Mouse (Mus musculus): ENCODE data around the gene Arf3. TPM values are rescaled to one million over a fixed set of nuclear protein-coding genes. Genes with fewer than 3 reads are reported as not detected.

Gene Arf3
- polyA plus RNA-seq, 1 experiment = 19.8 TPM

GRCm38 (mm10) chr15:98805324-98806040, 42.5 kb upstream of the Arf3 start:
- H3K4me1 ChIP-seq (ENCODE audit: control insufficient read depth, insufficient read depth, low read length) = no peaks in the 10 kb centered on the region; the same call in 1 of the 2 replicates
- no peak overlapping the region for H3K4me3 ChIP-seq (replicated peaks; ENCODE audit: control insufficient read depth, low read depth, low read length)
- WGBS = 3% methylated on average over 64 of the region's 64 CpGs
- no peak overlapping the region; the same call in 1 of the 2 replicates for H3K27ac ChIP-seq (ENCODE audit: control insufficient read depth, insufficient read depth, low read depth, low read length, poor library complexity)
- peak; percentile 28; the same call in 1 of the 2 replicates for TF ChIP-seq CTCF (IDR thresholded peaks at IDR 0.05; ENCODE audit: control insufficient read depth, insufficient read depth, low read length)
- no peak for TF ChIP-seq POLR2A (IDR thresholded peaks at IDR 0.05; ENCODE audit: borderline replicate concordance, control insufficient read depth, low read depth, low read length)

GRCm38 (mm10) chr15:98804054-98804453, 41.0 kb upstream of the Arf3 start:
- Histone ChIP-seq H3K4me1 (ENCODE audit: control insufficient read depth, insufficient read depth, low read length) (no peaks in the 10 kb centered on the region; the same call in 1 of the 2 replicates), H3K27ac (ENCODE audit: control insufficient read depth, insufficient read depth, low read depth, low read length, poor library complexity) (no peak overlapping the region), H3K4me3 (replicated peaks; ENCODE audit: control insufficient read depth, low read depth, low read length) (no peak overlapping the region)
- peak; percentile 69 for TF ChIP-seq CTCF (IDR thresholded peaks at IDR 0.05; ENCODE audit: control insufficient read depth, insufficient read depth, low read length)
- no peak for TF ChIP-seq POLR2A (IDR thresholded peaks at IDR 0.05; ENCODE audit: borderline replicate concordance, control insufficient read depth, low read depth, low read length)
- under 1% methylated on average over 32 of the region's 32 CpGs for WGBS

- no peak overlapping the region for H3K27ac ChIP-seq (ENCODE audit: control insufficient read depth, insufficient read depth, low read depth, low read length, poor library complexity)
- H3K4me1 ChIP-seq (ENCODE audit: control insufficient read depth, insufficient read depth, low read length) = no peaks in the 10 kb centered on the region; the same call in 1 of the 2 replicates
- TF ChIP-seq POLR2A (IDR thresholded peaks at IDR 0.05; ENCODE audit: borderline replicate concordance, control insufficient read depth, low read depth, low read length) (no peak), CTCF (IDR thresholded peaks at IDR 0.05; ENCODE audit: control insufficient read depth, insufficient read depth, low read length) (no peak)
- 21% methylated on average over 8 of the region's 8 CpGs for WGBS
- H3K4me3 ChIP-seq (replicated peaks; ENCODE audit: control insufficient read depth, low read depth, low read length) = no peak overlapping the region
These were observed 39.9 kb upstream of the Arf3 start for GRCm38 (mm10) chr15:98802926-98803325.

GRCm38 (mm10) chr15:98799396-98799795, 36.4 kb upstream of the Arf3 start:
- no peak for TF ChIP-seq POLR2A (IDR thresholded peaks at IDR 0.05; ENCODE audit: borderline replicate concordance, control insufficient read depth, low read depth, low read length)
- peak; percentile 81 for TF ChIP-seq CTCF (IDR thresholded peaks at IDR 0.05; ENCODE audit: control insufficient read depth, insufficient read depth, low read length)
- no peak overlapping the region for H3K4me3 ChIP-seq (replicated peaks; ENCODE audit: control insufficient read depth, low read depth, low read length)
- H3K27ac ChIP-seq (ENCODE audit: control insufficient read depth, insufficient read depth, low read depth, low read length, poor library complexity) = no peak overlapping the region
- H3K4me1 ChIP-seq (ENCODE audit: control insufficient read depth, insufficient read depth, low read length) = no peaks in the 10 kb centered on the region
- 13% methylated on average over 12 of the region's 12 CpGs for WGBS

- Histone ChIP-seq H3K4me3 (replicated peaks; ENCODE audit: control insufficient read depth, low read depth, low read length) (no peak overlapping the region), H3K27ac (ENCODE audit: control insufficient read depth, insufficient read depth, low read depth, low read length, poor library complexity) (no peak overlapping the region), H3K4me1 (ENCODE audit: control insufficient read depth, insufficient read depth, low read length) (no peaks in the 10 kb centered on the region)
- 54% methylated on average over 3 of the region's 3 CpGs for WGBS
- TF ChIP-seq CTCF (IDR thresholded peaks at IDR 0.05; ENCODE audit: control insufficient read depth, insufficient read depth, low read length) (no peak), POLR2A (IDR thresholded peaks at IDR 0.05; ENCODE audit: borderline replicate concordance, control insufficient read depth, low read depth, low read length) (no peak)
These were observed 35.9 kb upstream of the Arf3 start for GRCm38 (mm10) chr15:98798903-98799302.

GRCm38 (mm10) chr15:98797835-98798492, 35.0 kb upstream of the Arf3 start:
- TF ChIP-seq POLR2A (IDR thresholded peaks at IDR 0.05; ENCODE audit: borderline replicate concordance, control insufficient read depth, low read depth, low read length) (no peak), CTCF (IDR thresholded peaks at IDR 0.05; ENCODE audit: control insufficient read depth, insufficient read depth, low read length) (no peak)
- H3K4me3 ChIP-seq (replicated peaks; ENCODE audit: control insufficient read depth, low read depth, low read length) = no peak overlapping the region
- 32% methylated on average over 28 of the region's 28 CpGs for WGBS

GRCm38 (mm10) chr15:98796803-98797595, 34.0 kb upstream of the Arf3 start:
- no peak overlapping the region for H3K4me3 ChIP-seq (replicated peaks; ENCODE audit: control insufficient read depth, low read depth, low read length)
- TF ChIP-seq POLR2A (IDR thresholded peaks at IDR 0.05; ENCODE audit: borderline replicate concordance, control insufficient read depth, low read depth, low read length) (no peak), CTCF (IDR thresholded peaks at IDR 0.05; ENCODE audit: control insufficient read depth, insufficient read depth, low read length) (no peak)
- 9% methylated on average over 13 of the region's 13 CpGs for WGBS
- no peaks in the 10 kb centered on the region; the same call in 1 of the 2 replicates for H3K4me1 ChIP-seq (ENCODE audit: control insufficient read depth, insufficient read depth, low read length)
- H3K27ac ChIP-seq (ENCODE audit: control insufficient read depth, insufficient read depth, low read depth, low read length, poor library complexity) = no peak overlapping the region

More at GRCm38 (mm10) chr15:98797835-98798492, 35.0 kb upstream of the Arf3 start:
- Histone ChIP-seq H3K27ac (ENCODE audit: control insufficient read depth, insufficient read depth, low read depth, low read length, poor library complexity) (no peak overlapping the region), H3K4me1 (ENCODE audit: control insufficient read depth, insufficient read depth, low read length) (no peaks in the 10 kb centered on the region)
